Mouse (Mus musculus) CH12.LX (cell line): ENCODE measurements at regions not wholly inside any gene's neighbourhood (a gene's known extent, or its start where the extent isn't known, plus 50 kb on each side); places are given as distances from the start of the nearest gene placed in this dataset.

Experiments used
- CHD2 ChIP-seq: IDR thresholded peaks from 2 replicates; pipeline ENCODE4 v1.6.1; 2011; ENCODE audit warnings: low read length, improper control_type of control experiment
- CTCF ChIP-seq, 2 experiments: IDR thresholded peaks in 1 of 2; conservative IDR thresholded peaks in 1 of 2; 2 replicates each; pipeline ENCODE4 v1.5.1; 2011 to 2012; ENCODE audit warnings: low read depth in 2 of 2, low read length in 2 of 2, improper control_type of control experiment in 1 of 2, inconsistent platforms in 1 of 2, mild to moderate bottlenecking in 1 of 2, moderate library complexity in 1 of 2
- E2F4 ChIP-seq: IDR thresholded peaks from 2 replicates; pipeline ENCODE4 v1.6.1; 2011; ENCODE audit warnings: low read depth, low read length, improper control_type of control experiment; ENCODE audit not compliant: insufficient replicate concordance
- ELF1 ChIP-seq: IDR thresholded peaks from 2 replicates; pipeline ENCODE4 v1.6.1; 2014; ENCODE audit warnings: low read depth, mild to moderate bottlenecking, inconsistent platforms, low read length, improper control_type of control experiment
- EP300 ChIP-seq: IDR thresholded peaks from 2 replicates; pipeline ENCODE4 v1.6.1; 2011; ENCODE audit warnings: low read length, improper control_type of control experiment
- GABPA ChIP-seq: IDR thresholded peaks from 2 replicates; pipeline ENCODE4 v1.6.1; 2012; ENCODE audit warnings: low read depth, low read length, improper control_type of control experiment, inconsistent platforms; ENCODE audit not compliant: insufficient replicate concordance
- KAT2A ChIP-seq: IDR thresholded peaks from 2 replicates; pipeline ENCODE4 v1.6.1; 2012; ENCODE audit warnings: low read length, improper control_type of control experiment, inconsistent platforms; ENCODE audit not compliant: insufficient replicate concordance
- MAFK ChIP-seq: IDR thresholded peaks from 2 replicates; pipeline ENCODE4 v1.6.1; 2011; ENCODE audit warnings: low read length, improper control_type of control experiment; ENCODE audit not compliant: insufficient replicate concordance
- MAX ChIP-seq: IDR thresholded peaks from 2 replicates; pipeline ENCODE4 v1.6.1; 2011; ENCODE audit warnings: low read length, improper control_type of control experiment
- MEF2A ChIP-seq: IDR thresholded peaks from 2 replicates; pipeline ENCODE4 v1.6.1; 2014; ENCODE audit warnings: low read depth, mild to moderate bottlenecking, inconsistent platforms, low read length, improper control_type of control experiment, borderline replicate concordance
- POLR2A ChIP-seq: IDR thresholded peaks from 2 replicates; pipeline ENCODE4 v1.6.1; 2011; ENCODE audit warnings: low read depth, mild to moderate bottlenecking, improper control_type of control experiment, low read length
- TBP ChIP-seq: conservative IDR thresholded peaks from 2 replicates; pipeline ENCODE4 v1.6.1; 2011; ENCODE audit warnings: low read depth, low read length, improper control_type of control experiment
- USF1 ChIP-seq: IDR thresholded peaks from 2 replicates; pipeline ENCODE4 v1.6.1; 2014; ENCODE audit warnings: low read depth, mild to moderate bottlenecking, inconsistent platforms, low read length, improper control_type of control experiment

DNA sequence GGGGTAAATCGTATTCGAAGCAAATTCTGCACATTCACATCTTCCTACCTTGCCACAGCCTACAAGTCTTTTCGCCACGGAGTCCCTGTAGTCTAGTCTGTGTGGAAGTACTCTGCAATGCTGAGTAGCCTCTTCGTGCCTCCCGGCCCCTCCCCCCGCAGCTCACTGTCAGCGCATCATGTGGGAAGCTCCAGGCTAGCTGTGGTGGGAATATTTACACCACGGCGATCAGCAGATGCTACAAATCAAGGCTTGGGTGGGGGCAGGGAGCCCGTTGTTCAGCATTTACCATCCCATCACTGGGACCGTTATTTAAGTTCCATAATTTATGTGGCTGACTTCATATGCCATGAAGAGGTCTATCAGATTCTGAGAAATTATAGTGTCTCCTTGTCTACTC lies 358.5 kb downstream of the Bcor start:
- TF ChIP-seq E2F4 (no peak), KAT2A (no peak), MAFK (no peak), POLR2A (no peak), EP300 (no peak), MAX (no peak), CHD2 (no peak), CTCF (conservative IDR thresholded peaks at IDR 0.05 in 1 of 2, IDR thresholded peaks at IDR 0.05 in 1 of 2; ENCODE audit: low read depth in 2 of 2, low read length in 2 of 2) (no peak), USF1 (no peak), TBP (no peak), GABPA (no peak), MEF2A (no peak), ELF1 (no peak)
